Mouse (Mus musculus) ZHBTc4 (cell line): ENCODE results near the gene Dcdc2b.

Source experiments
- DNase-seq: peaks from one replicate; pipeline ENCODE4 v3.0.0-alpha.2; 2011; ENCODE audit warnings: low read depth, low spot score

The Dcdc2b gene

GRCm38 (mm10) chr4:129614093-129614492 is at the start of gene Dcdc2b:
Dcdc2b (minus strand) TSS chr4:129614257.
- no peak for DNase-seq

- no peak for DNase-seq
These were observed 48.3 kb upstream of the Dcdc2b start for GRCm38 (mm10) chr4:129662255-129662813.

- no peak for DNase-seq
These were observed 47.5 kb upstream of the Dcdc2b start for GRCm38 (mm10) chr4:129661584-129661983.

- no peak for DNase-seq
These were observed 40.7 kb upstream of the Dcdc2b start for GRCm38 (mm10) chr4:129654770-129655169.

- no peak for DNase-seq
These were observed 36.3 kb upstream of the Dcdc2b start for GRCm38 (mm10) chr4:129650359-129650758.

- no peak for DNase-seq
These were observed 34.6 kb upstream of the Dcdc2b start for GRCm38 (mm10) chr4:129648656-129649055.

- no peak for DNase-seq
These were observed 31.1 kb upstream of the Dcdc2b start for GRCm38 (mm10) chr4:129645204-129645603.

- DNase-seq: peak; percentile 50
These were observed 27.7 kb upstream of the Dcdc2b start for GRCm38 (mm10) chr4:129641756-129642155.

GRCm38 (mm10) chr4:129640638-129641467 is 26.8 kb upstream of the Dcdc2b start, which contains the start of gene Txlna:
Txlna (minus strand) TSS chr4:129641065.
- peak; percentile 99 for DNase-seq

- DNase-seq: peak; percentile 25
These were observed 26.1 kb upstream of the Dcdc2b start for GRCm38 (mm10) chr4:129640101-129640637.

GRCm38 (mm10) chr4:129639221-129639620 is 25.2 kb upstream of the Dcdc2b start:
- DNase-seq: no peak

- DNase-seq: no peak
These were observed 19.8 kb upstream of the Dcdc2b start for GRCm38 (mm10) chr4:129633852-129634251.

GRCm38 (mm10) chr4:129631867-129632266 is 17.8 kb upstream of the Dcdc2b start:
- DNase-seq: no peak

GRCm38 (mm10) chr4:129630944-129631343 is 16.9 kb upstream of the Dcdc2b start:
- DNase-seq: no peak

- DNase-seq: no peak
These were observed 12.0 kb upstream of the Dcdc2b start for GRCm38 (mm10) chr4:129626035-129626434.

- no peak for DNase-seq
These were observed 11.4 kb upstream of the Dcdc2b start for GRCm38 (mm10) chr4:129625496-129625895.

GRCm38 (mm10) chr4:129625029-129625370 is 10.9 kb upstream of the Dcdc2b start:
- no peak for DNase-seq

GRCm38 (mm10) chr4:129624281-129625028 is 10.4 kb upstream of the Dcdc2b start:
- peak; percentile 90 for DNase-seq

- DNase-seq: peak; percentile 41
These were observed 9.6 kb upstream of the Dcdc2b start, which contains the start of gene Ccdc28b for GRCm38 (mm10) chr4:129623681-129624091. Ccdc28b (minus strand) TSS chr4:129623947.

GRCm38 (mm10) chr4:129622803-129623535 is 8.9 kb upstream of the Dcdc2b start:
- DNase-seq: no peak

- no peak for DNase-seq
These were observed 8.2 kb upstream of the Dcdc2b start for GRCm38 (mm10) chr4:129622120-129622802.
